Mouse (Mus musculus) kidney, adult 2 months (tissue): Measurements from ENCODE around the gene Chtf18.

Experiments
- CTCF ChIP-seq: fragments of 200-500 bp; conservative IDR thresholded peaks from 2 replicates; pipeline ENCODE4 v1.5.1; 2011; ENCODE audit warnings: low read depth, mild to moderate bottlenecking, control low read depth, low read length, moderate library complexity, mixed read lengths; ENCODE audit not compliant: insufficient read depth, insufficient read length
- POLR2A ChIP-seq: fragments of 200-500 bp; IDR thresholded peaks from one replicate; pipeline ENCODE4 v1.6.1; 2011; ENCODE audit warnings: low read depth, low read length, control low read depth

GRCm38 (mm10) chr17:25698446-25698845 is 28.8 kb downstream of the Chtf18 start:
- TF ChIP-seq POLR2A = no peak
- TF ChIP-seq CTCF = peak; percentile 80
